Mouse (Mus musculus) liver, embryonic 12.5 days (tissue): ENCODE results near the gene Entpd5. TPM values are rescaled to one million over a fixed set of nuclear protein-coding genes. Genes with fewer than 3 reads are reported as not detected.

Experiments used
- ATAC-seq: fragments of 200-750 bp; cut with Nextera tagmentation; 2 replicates; pipeline ENCODE4 v1.8.0; 2017; ENCODE audit warnings: moderate number of reproducible peaks, mild to moderate bottlenecking, moderate library complexity
- H3K27ac ChIP-seq: fragments of 300-500 bp; sonication (generic); 2 replicates; pipeline ENCODE4 v1.5.1; 2016; ENCODE audit warnings: mild to moderate bottlenecking
- H3K27me3 ChIP-seq: fragments of 300-500 bp; sonication (generic); replicated peaks from 2 replicates; pipeline ENCODE4 v1.6.1; 2016; ENCODE audit warnings: mild to moderate bottlenecking, moderate library complexity
- H3K36me3 ChIP-seq: fragments of 300-500 bp; sonication (generic); 2 replicates; pipeline ENCODE4 v1.6.1; 2016; ENCODE audit warnings: mild to moderate bottlenecking, moderate library complexity
- H3K4me1 ChIP-seq: fragments of 300-500 bp; sonication (generic); 2 replicates; pipeline ENCODE4 v1.6.1; 2016
- H3K4me2 ChIP-seq: fragments of 300-500 bp; sonication (generic); 2 replicates; pipeline ENCODE4 v1.6.1; 2016; ENCODE audit warnings: mild to moderate bottlenecking, moderate library complexity
- H3K4me3 ChIP-seq: fragments of 300-500 bp; sonication (generic); 2 replicates; pipeline ENCODE4 v1.5.1; 2016; ENCODE audit warnings: mild to moderate bottlenecking, moderate library complexity
- H3K9ac ChIP-seq: fragments of 300-500 bp; sonication (generic); 2 replicates; pipeline ENCODE4 v1.6.1; 2016; ENCODE audit warnings: mild to moderate bottlenecking, moderate library complexity
- H3K9me3 ChIP-seq: fragments of 300-500 bp; sonication (generic); replicated peaks from 2 replicates; pipeline ENCODE4 v1.6.1; 2016; ENCODE audit warnings: mild to moderate bottlenecking, moderate library complexity
- WGBS: fragments of 180-500 bp; shearing (Covaris S2); methylation state at CpG from one replicate; pipeline ENCODE4 v1.1.7; 2016; ENCODE audit not compliant: insufficient replicate concordance; 5-methylcytosine and 5-hydroxymethylcytosine counted together
- polyA plus RNA-seq: library from polyadenylated mRNA; unstranded; fragments of >200 nt; fragmentation: Nextera tagmentation; extraction: Ambion mirVana; gene quantifications from 2 replicates; pipeline ENCODE4 v1.2.1, GENCODE M21; 2016

Gene Entpd5
- polyA plus RNA-seq, 1 experiment from 2014 or later, result 12.0 TPM

DNA sequence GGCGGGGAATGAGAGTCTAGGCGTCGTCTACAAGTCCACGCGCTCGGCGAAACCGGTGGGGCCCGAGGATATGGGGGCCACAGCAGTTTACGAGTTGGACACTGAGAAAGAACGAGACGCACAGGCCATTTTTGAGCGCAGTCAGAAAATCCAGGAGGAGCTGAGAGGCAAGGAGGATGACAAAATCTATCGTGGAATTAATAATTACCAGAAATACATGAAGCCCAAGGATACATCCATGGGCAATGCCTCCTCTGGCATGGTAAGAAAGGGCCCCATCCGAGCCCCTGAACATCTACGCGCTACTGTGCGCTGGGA is 8.7 kb upstream of the Entpd5 start:
- peak overlapping the region; percentile 64 for H3K4me3 ChIP-seq
- WGBS, result 31% methylated on average over 18 of the region's 18 CpGs
- no peaks in the 10 kb centered on the region; the same call in 1 of the 2 replicates for H3K36me3 ChIP-seq
- H3K4me2 ChIP-seq, result peak overlapping the region; percentile 84
- H3K27ac ChIP-seq, result peak overlapping the region; percentile 81
- peak overlapping the region; percentile 74 for H3K9ac ChIP-seq
- H3K4me1 ChIP-seq, result peaks cover 9% of the 10 kb centered on the region
- ATAC-seq, result no peak
- no peaks in the 10 kb centered on the region for H3K27me3 ChIP-seq
- H3K9me3 ChIP-seq, result no peaks in the 10 kb centered on the region

GRCm38 (mm10) chr12:84416834-84417604 is 8.2 kb upstream of the Entpd5 start, which contains the start of gene Rnf113a2:
Gene Rnf113a2, plus strand, starts transcription at chr12:84417196.
- H3K36me3 ChIP-seq, result no peaks in the 10 kb centered on the region; the same call in 1 of the 2 replicates
- H3K9ac ChIP-seq, result peak within 1 kb of the TSS; percentile 74
- peak within 1 kb of the TSS; percentile 84 for H3K4me2 ChIP-seq
- peak within 1 kb of the TSS; percentile 81 for H3K27ac ChIP-seq
- WGBS, result 2% methylated on average over 50 of the region's 50 CpGs
- H3K4me1 ChIP-seq, result peaks cover 9% of the 10 kb centered on the region
- H3K9me3 ChIP-seq, result no peaks in the 10 kb centered on the region
- ATAC-seq, result peak; percentile 96
- no peaks in the 10 kb centered on the region for H3K27me3 ChIP-seq
- peak within 1 kb of the TSS; percentile 64 for H3K4me3 ChIP-seq

GRCm38 (mm10) chr12:84407874-84408818 is 683 bp downstream of the Entpd5 start:
- H3K9me3 ChIP-seq, result no peaks in the 10 kb centered on the region
- peaks cover 17% of the 10 kb centered on the region for H3K4me1 ChIP-seq
- ATAC-seq, result peak; percentile 71
- WGBS, result under 1% methylated on average over 49 of the region's 52 CpGs
- H3K27ac ChIP-seq, result peak overlapping the region; percentile 84
- peak overlapping the region; percentile 93 for H3K4me2 ChIP-seq
- peak overlapping the region; percentile 79 for H3K4me3 ChIP-seq
- H3K9ac ChIP-seq, result peak overlapping the region; percentile 85
- H3K36me3 ChIP-seq, result no peaks in the 10 kb centered on the region
- H3K27me3 ChIP-seq, result peaks cover 15% of the 10 kb centered on the region

GRCm38 (mm10) chr12:84407259-84407658 is 1.6 kb downstream of the Entpd5 start:
- no peak overlapping the region for H3K4me3 ChIP-seq
- H3K27ac ChIP-seq, result no peak overlapping the region
- no peaks in the 10 kb centered on the region for H3K36me3 ChIP-seq
- peaks cover 15% of the 10 kb centered on the region for H3K27me3 ChIP-seq
- H3K9ac ChIP-seq, result no peak overlapping the region
- peaks cover 17% of the 10 kb centered on the region for H3K4me1 ChIP-seq
- ATAC-seq, result no peak
- no peak overlapping the region for H3K4me2 ChIP-seq
- WGBS, result 56% methylated on average over 4 of the region's 4 CpGs
- no peaks in the 10 kb centered on the region for H3K9me3 ChIP-seq

- H3K4me3 ChIP-seq, result no peak overlapping the region
- no peak for ATAC-seq
- WGBS, result 83% methylated on average over 6 of the region's 6 CpGs
- peaks cover 31% of the 10 kb centered on the region for H3K4me1 ChIP-seq
- no peak overlapping the region for H3K4me2 ChIP-seq
- H3K9ac ChIP-seq, result no peak overlapping the region
- no peaks in the 10 kb centered on the region for H3K9me3 ChIP-seq
- H3K27ac ChIP-seq, result no peak overlapping the region
- H3K27me3 ChIP-seq, result peaks cover 5% of the 10 kb centered on the region
- H3K36me3 ChIP-seq, result no peaks in the 10 kb centered on the region
Observed at GRCm38 (mm10) chr12:84404541-84404940, 4.3 kb downstream of the Entpd5 start.

DNA sequence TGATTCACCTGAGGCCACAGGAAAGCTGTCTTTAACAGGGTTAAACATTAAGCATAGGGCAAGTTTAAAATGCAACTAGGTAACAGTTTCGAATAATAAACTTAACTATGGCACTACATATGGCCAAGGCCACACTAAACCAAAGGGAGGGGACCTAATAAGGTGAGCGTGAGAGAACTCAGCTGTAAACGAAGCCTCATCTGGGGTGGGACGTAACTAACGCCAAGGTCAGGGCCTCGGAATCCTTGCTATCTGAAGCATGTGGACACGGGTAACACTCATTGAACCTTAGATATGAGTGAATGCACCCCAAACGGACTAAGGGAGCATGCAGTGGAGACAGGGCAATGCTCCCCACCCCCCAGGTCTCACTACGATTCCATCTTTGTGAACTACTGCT is 5.9 kb downstream of the Entpd5 start:
- Histone ChIP-seq H3K36me3 (no peaks in the 10 kb centered on the region), H3K4me1 (peaks cover 24% of the 10 kb centered on the region), H3K9ac (no peak overlapping the region), H3K27ac (no peak overlapping the region), H3K4me2 (no peak overlapping the region), H3K27me3 (no peaks in the 10 kb centered on the region), H3K9me3 (no peaks in the 10 kb centered on the region), H3K4me3 (no peak overlapping the region)
- ATAC-seq, result no peak
- 59% methylated on average over 9 of the region's 9 CpGs for WGBS

GRCm38 (mm10) chr12:84400653-84401052 is 8.2 kb downstream of the Entpd5 start:
- 41% methylated on average over 3 of the region's 3 CpGs for WGBS
- no peak overlapping the region for H3K4me3 ChIP-seq
- H3K4me2 ChIP-seq, result no peak overlapping the region; the same call in 1 of the 2 replicates
- no peak overlapping the region for H3K9ac ChIP-seq
- peak; percentile 31; the same call in 1 of the 2 replicates for ATAC-seq
- H3K9me3 ChIP-seq, result no peaks in the 10 kb centered on the region
- H3K4me1 ChIP-seq, result peaks cover 20% of the 10 kb centered on the region
- no peaks in the 10 kb centered on the region for H3K27me3 ChIP-seq
- H3K27ac ChIP-seq, result peak overlapping the region; percentile 58
- no peaks in the 10 kb centered on the region for H3K36me3 ChIP-seq

DNA sequence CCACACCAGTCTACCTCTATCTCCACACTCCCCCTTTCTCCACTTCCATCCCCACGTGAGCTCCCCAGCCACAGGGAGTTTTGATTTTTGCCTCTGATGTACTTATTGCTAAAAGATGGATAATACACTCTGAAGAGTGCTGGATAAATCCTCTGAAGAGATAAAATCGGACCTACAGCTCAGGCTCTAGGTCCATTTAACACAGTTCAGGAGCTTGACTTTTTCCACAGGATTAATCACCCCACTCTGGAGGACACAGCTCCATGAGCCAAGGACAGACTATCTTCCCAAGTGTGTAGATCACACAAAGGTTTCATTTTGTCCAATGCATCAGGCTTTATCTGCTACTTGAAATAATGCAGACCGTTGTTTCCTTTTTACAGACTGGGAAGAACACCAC is 8.8 kb downstream of the Entpd5 start:
- 65% methylated on average over 3 of the region's 3 CpGs for WGBS
- Histone ChIP-seq H3K4me3 (no peak overlapping the region), H3K4me1 (peaks cover 20% of the 10 kb centered on the region), H3K9ac (no peak overlapping the region), H3K9me3 (no peaks in the 10 kb centered on the region), H3K27ac (peak overlapping the region; percentile 58; the same call in 1 of the 2 replicates), H3K36me3 (no peaks in the 10 kb centered on the region), H3K27me3 (no peaks in the 10 kb centered on the region), H3K4me2 (no peak overlapping the region)
- no peak for ATAC-seq

DNA sequence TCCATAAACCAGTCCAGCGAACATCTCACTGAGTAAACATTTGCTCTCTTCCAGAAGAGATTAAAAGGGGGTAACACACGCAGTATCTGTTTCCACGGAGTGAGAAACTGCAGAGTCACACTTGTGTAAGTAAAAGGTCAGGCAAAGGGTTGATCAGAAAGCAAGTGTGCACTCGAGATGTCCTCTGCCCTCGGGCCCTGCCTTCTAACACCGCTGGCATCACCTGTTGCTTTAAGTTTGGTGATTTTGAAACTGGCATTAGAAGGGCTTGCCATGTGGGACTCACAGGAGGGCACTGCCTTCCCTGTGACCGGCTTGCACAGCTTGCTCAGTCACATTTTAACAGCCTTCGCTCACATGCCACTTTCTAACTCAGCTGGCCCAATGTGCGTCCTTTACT is 9.2 kb downstream of the Entpd5 start:
- H3K27me3 ChIP-seq, result no peaks in the 10 kb centered on the region
- no peaks in the 10 kb centered on the region for H3K9me3 ChIP-seq
- peak overlapping the region; percentile 58 for H3K27ac ChIP-seq
- no peak overlapping the region for H3K9ac ChIP-seq
- no peak overlapping the region; the same call in 1 of the 2 replicates for H3K4me2 ChIP-seq
- no peak for ATAC-seq
- no peaks in the 10 kb centered on the region for H3K36me3 ChIP-seq
- H3K4me3 ChIP-seq, result no peak overlapping the region
- WGBS, result 66% methylated on average over 9 of the region's 9 CpGs
- H3K4me1 ChIP-seq, result peaks cover 20% of the 10 kb centered on the region

GRCm38 (mm10) chr12:84399135-84399534 is 9.7 kb downstream of the Entpd5 start:
- Histone ChIP-seq H3K4me1 (peaks cover 20% of the 10 kb centered on the region), H3K9ac (no peak overlapping the region), H3K36me3 (no peaks in the 10 kb centered on the region), H3K4me2 (no peak overlapping the region; the same call in 1 of the 2 replicates), H3K27me3 (no peaks in the 10 kb centered on the region), H3K27ac (peak overlapping the region; percentile 58), H3K9me3 (no peaks in the 10 kb centered on the region), H3K4me3 (no peak overlapping the region)
- WGBS, result 80% methylated on average over 9 of the region's 9 CpGs
- no peak for ATAC-seq

- no peaks in the 10 kb centered on the region for H3K9me3 ChIP-seq
- H3K27ac ChIP-seq, result no peak overlapping the region
- H3K4me3 ChIP-seq, result no peak overlapping the region
- peaks cover 20% of the 10 kb centered on the region for H3K4me1 ChIP-seq
- H3K9ac ChIP-seq, result no peak overlapping the region
- H3K36me3 ChIP-seq, result 0 out of 2 replicates have a peak, but pooled peaks cover 2% of the 10 kb centered on the region
- H3K27me3 ChIP-seq, result no peaks in the 10 kb centered on the region
- H3K4me2 ChIP-seq, result no peak overlapping the region
- ATAC-seq, result no peak
- 82% methylated on average over 5 of the region's 5 CpGs for WGBS
Observed at GRCm38 (mm10) chr12:84398629-84399028, 10.2 kb downstream of the Entpd5 start.

DNA sequence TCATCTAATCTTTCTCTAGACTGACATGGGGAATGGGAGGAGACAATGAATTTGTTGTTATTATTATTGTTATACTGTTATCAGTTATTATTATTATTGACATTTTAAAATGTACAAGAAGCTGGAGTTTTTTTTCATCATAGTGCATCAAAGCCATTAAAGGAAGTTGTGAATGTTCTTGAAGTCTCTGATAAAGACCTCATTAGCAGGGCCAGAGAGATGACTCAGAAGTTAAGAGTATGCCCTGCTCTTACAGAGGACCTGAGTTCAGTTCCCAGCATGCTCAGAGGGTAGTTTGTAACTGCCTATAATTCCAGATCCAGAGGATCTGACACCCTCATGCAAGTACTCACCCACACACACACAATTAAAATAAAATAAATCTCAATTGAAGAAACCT is 11.1 kb downstream of the Entpd5 start:
- Histone ChIP-seq H3K9me3 (no peaks in the 10 kb centered on the region), H3K27ac (no peak overlapping the region), H3K4me2 (no peak overlapping the region), H3K27me3 (no peaks in the 10 kb centered on the region), H3K9ac (no peak overlapping the region), H3K36me3 (0 out of 2 replicates have a peak, but pooled peaks cover 9% of the 10 kb centered on the region), H3K4me3 (no peak overlapping the region), H3K4me1 (peaks cover 20% of the 10 kb centered on the region)
- ATAC-seq, result no peak
